Mouse (Mus musculus): ENCODE measurements at regions not wholly inside any gene's neighbourhood (a gene's known extent, or its start where the extent isn't known, plus 50 kb on each side); places are given as distances from the start of the nearest gene placed in this dataset.

GRCm38 (mm10) chr14:102019320-102019719 is 289.6 kb downstream of the Lmo7 start:
- DNase-seq (ENCODE audit: inconsistent ontology term) = no peak

- no peak for DNase-seq (ENCODE audit: inconsistent ontology term)
Measured at GRCm38 (mm10) chr14:102016572-102016971, 286.8 kb downstream of the Lmo7 start.

GRCm38 (mm10) chr14:102014976-102015603 is 285.3 kb downstream of the Lmo7 start:
- DNase-seq (ENCODE audit: inconsistent ontology term) = no peak

- no peak for DNase-seq (ENCODE audit: inconsistent ontology term)
Measured at GRCm38 (mm10) chr14:102013238-102013637, 283.5 kb downstream of the Lmo7 start.

- no peak for DNase-seq (ENCODE audit: inconsistent ontology term)
Measured at GRCm38 (mm10) chr14:101997535-101997934, 267.8 kb downstream of the Lmo7 start.

GRCm38 (mm10) chr14:101984401-101984800 is 254.6 kb downstream of the Lmo7 start:
- no peak for DNase-seq (ENCODE audit: inconsistent ontology term)
